Mouse (Mus musculus) neural tube, embryonic 15.5 days (tissue): ENCODE results near the gene Bod1. TPM values are rescaled to one million over a fixed set of nuclear protein-coding genes. Genes with fewer than 3 reads are reported as not detected.

Experiments
- ATAC-seq: fragments of 200-750 bp; cut with Nextera tagmentation; 2 replicates; pipeline ENCODE4 v1.8.0; 2017; ENCODE audit warnings: mild to moderate bottlenecking, moderate TSS enrichment, moderate library complexity; ENCODE audit not compliant: low FRiP score
- H3K27ac ChIP-seq: fragments of 300-500 bp; sonication (generic); replicated peaks from 2 replicates; pipeline ENCODE4 v1.5.1; 2015; ENCODE audit warnings: mild to moderate bottlenecking, inconsistent platforms
- H3K27me3 ChIP-seq: fragments of 300-500 bp; sonication (generic); replicated peaks from 2 replicates; pipeline ENCODE4 v1.6.1; 2015; ENCODE audit warnings: inconsistent platforms
- H3K36me3 ChIP-seq: fragments of 300-500 bp; sonication (generic); 2 replicates; pipeline ENCODE4 v1.6.1; 2015; ENCODE audit warnings: inconsistent platforms
- H3K4me1 ChIP-seq: fragments of 300-500 bp; sonication (generic); 2 replicates; pipeline ENCODE4 v1.6.1; 2015; ENCODE audit warnings: inconsistent platforms
- H3K4me2 ChIP-seq: fragments of 300-500 bp; sonication (generic); 2 replicates; pipeline ENCODE4 v1.6.1; 2015; ENCODE audit warnings: inconsistent platforms, mild to moderate bottlenecking, moderate library complexity
- H3K4me3 ChIP-seq: fragments of 300-500 bp; sonication (generic); replicated peaks from 2 replicates; pipeline ENCODE4 v1.5.1; 2015; ENCODE audit warnings: mild to moderate bottlenecking, inconsistent platforms
- H3K9ac ChIP-seq: fragments of 300-500 bp; sonication (generic); replicated peaks from 2 replicates; pipeline ENCODE4 v1.6.1; 2015; ENCODE audit warnings: mild to moderate bottlenecking, inconsistent platforms
- H3K9me3 ChIP-seq: fragments of 300-500 bp; sonication (generic); replicated peaks from 2 replicates; pipeline ENCODE4 v1.6.1; 2016; ENCODE audit warnings: inconsistent platforms
- WGBS: fragments of 180-500 bp; shearing (Covaris S2); methylation state at CpG from one replicate; pipeline ENCODE4 v1.1.7; 2015; ENCODE audit warnings: mixed read lengths; 5-methylcytosine and 5-hydroxymethylcytosine counted together
- polyA plus RNA-seq: library from polyadenylated mRNA; unstranded; fragments of >200 nt; fragmentation: Nextera tagmentation; extraction: Ambion mirVana; gene quantifications from 2 replicates; pipeline ENCODE4 v1.2.1, GENCODE M21; 2015

Bod1 gene
- polyA plus RNA-seq, 1 experiment from 2014 or later: 118 TPM

- Histone ChIP-seq H3K27ac (no peak overlapping the region), H3K27me3 (no peaks in the 10 kb centered on the region), H3K4me3 (no peak overlapping the region), H3K4me2 (no peak overlapping the region), H3K9me3 (no peaks in the 10 kb centered on the region), H3K9ac (no peak overlapping the region), H3K36me3 (no peaks in the 10 kb centered on the region), H3K4me1 (no peaks in the 10 kb centered on the region)
- 85% methylated on average over 5 of the region's 5 CpGs for WGBS
- no peak for ATAC-seq
These were observed 43.0 kb downstream of the Bod1 start for GRCm38 (mm10) chr11:31628700-31629099.

DNA sequence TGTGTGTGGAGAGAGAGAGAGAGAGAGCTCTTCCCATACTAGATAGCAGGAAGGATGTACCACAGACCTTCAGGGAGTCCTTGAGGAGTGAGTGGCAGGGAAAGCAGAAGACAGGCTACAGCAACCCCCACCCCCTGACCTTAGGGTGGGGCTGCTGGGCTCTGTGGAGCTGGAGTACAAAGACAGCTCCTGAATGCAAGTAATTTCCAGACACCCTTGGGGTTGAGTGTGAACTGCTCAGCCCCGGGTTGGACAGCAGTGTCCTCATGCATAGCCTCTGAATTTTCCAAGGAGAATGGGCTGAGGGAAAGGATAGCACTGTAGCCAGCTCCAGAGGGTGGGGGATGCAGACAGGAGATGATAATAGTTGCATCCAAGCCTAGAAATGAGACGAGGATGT, 50.9 kb downstream of the Bod1 start:
- Histone ChIP-seq H3K36me3 (no peaks in the 10 kb centered on the region), H3K27me3 (no peaks in the 10 kb centered on the region), H3K9me3 (no peaks in the 10 kb centered on the region), H3K27ac (no peak overlapping the region), H3K4me3 (no peak overlapping the region), H3K9ac (no peak overlapping the region), H3K4me1 (no peaks in the 10 kb centered on the region), H3K4me2 (no peak overlapping the region)
- WGBS: 69% methylated on average over 2 of the region's 2 CpGs
- no peak for ATAC-seq

DNA sequence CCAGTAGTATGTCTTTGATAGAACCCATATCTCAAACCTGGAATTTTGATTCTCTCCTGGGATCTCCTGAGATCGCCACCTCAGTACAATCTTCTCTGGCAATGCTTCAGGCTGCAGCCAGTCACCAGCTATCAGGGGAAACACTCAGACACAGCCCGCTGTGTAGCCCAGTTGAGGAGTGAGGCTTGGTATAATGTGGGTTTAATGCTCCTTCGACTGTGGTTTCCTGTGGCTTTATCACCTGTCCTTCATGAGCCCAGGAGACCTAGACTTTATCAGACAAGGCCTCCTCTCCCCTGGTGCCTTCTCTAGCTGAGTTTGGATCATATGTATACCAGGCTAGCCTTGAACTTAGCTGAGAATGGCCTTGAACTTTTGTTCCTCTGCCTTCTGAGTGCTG, 53.9 kb downstream of the Bod1 start:
- Histone ChIP-seq H3K36me3 (no peaks in the 10 kb centered on the region), H3K27ac (no peak overlapping the region), H3K27me3 (no peaks in the 10 kb centered on the region), H3K9me3 (no peaks in the 10 kb centered on the region), H3K4me1 (no peaks in the 10 kb centered on the region), H3K4me3 (no peak overlapping the region), H3K4me2 (no peak overlapping the region), H3K9ac (no peak overlapping the region)
- ATAC-seq: no peak
- WGBS: 77% methylated on average over 3 of the region's 3 CpGs

GRCm38 (mm10) chr11:31617236-31617635, 54.4 kb downstream of the Bod1 start:
- Histone ChIP-seq H3K27me3 (no peaks in the 10 kb centered on the region), H3K36me3 (no peaks in the 10 kb centered on the region), H3K9ac (no peak overlapping the region), H3K4me2 (no peak overlapping the region), H3K27ac (no peak overlapping the region), H3K4me1 (no peaks in the 10 kb centered on the region), H3K4me3 (no peak overlapping the region), H3K9me3 (no peaks in the 10 kb centered on the region)
- WGBS: 68% methylated on average over 3 of the region's 3 CpGs
- no peak for ATAC-seq

DNA sequence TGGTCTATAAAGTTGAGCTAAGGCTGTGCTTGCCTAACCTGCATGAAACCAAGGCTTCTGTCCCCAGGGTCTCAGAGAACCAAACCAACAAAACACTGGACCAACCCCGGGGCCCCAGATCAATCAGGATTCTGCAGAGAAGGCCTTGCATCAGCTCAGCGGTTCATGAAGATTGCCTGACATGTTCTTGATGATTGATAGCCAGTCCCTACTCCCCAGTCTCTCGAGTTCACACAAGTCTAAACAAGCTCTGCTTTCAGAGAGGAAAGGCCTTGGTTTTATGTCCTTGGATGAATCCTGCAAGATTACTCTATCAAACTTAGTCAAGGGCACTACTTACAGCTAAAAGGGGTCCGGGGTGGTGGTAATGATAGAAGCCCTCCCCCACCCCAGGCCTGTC, 55.0 kb downstream of the Bod1 start:
- no peaks in the 10 kb centered on the region for H3K9me3 ChIP-seq
- no peak overlapping the region for H3K27ac ChIP-seq
- no peaks in the 10 kb centered on the region for H3K4me1 ChIP-seq
- H3K4me3 ChIP-seq: no peak overlapping the region
- H3K4me2 ChIP-seq: no peak overlapping the region
- H3K27me3 ChIP-seq: no peaks in the 10 kb centered on the region
- no peak for ATAC-seq
- H3K9ac ChIP-seq: no peak overlapping the region
- H3K36me3 ChIP-seq: no peaks in the 10 kb centered on the region
- WGBS: 74% methylated on average over 4 of the region's 4 CpGs

Other genes with a start within 250 kb of the Bod1 start
- gene Cpeb4, start 200.3 kb upstream of the Bod1 start, polyA plus RNA-seq: 13.6 and 17.0 TPM in 2 replicates